Mouse (Mus musculus): ENCODE results near the gene Htr1d.
A peak's percentile ranks its signal among the peaks of the same experiment; 100 is the strongest.

The Htr1d gene

DNA sequence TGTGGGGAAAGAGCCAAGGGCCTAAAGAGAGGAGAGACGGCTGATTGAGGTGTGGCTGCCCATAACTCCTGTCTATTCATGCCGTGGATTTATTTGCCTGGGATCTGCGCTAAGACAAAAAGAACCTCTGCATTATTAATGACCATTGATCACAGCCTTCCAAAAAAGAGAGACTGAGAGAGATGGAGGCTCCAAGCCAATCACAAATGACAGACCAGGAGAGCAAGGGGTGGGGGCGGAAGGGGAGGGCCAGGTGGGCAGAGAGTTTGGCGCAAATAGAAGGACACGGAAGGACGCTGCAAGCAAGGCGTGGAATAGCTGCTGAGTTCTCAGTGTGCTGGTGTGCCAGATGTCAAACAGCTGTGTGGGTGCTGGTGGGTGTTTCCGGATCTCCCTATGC is at the start of gene Htr1d:
Gene Htr1d (plus strand): TSS at position 301 of the 400 bp plus-strand sequence.
- no peak for DNase-seq (ENCODE audit: low spot score)

DNA sequence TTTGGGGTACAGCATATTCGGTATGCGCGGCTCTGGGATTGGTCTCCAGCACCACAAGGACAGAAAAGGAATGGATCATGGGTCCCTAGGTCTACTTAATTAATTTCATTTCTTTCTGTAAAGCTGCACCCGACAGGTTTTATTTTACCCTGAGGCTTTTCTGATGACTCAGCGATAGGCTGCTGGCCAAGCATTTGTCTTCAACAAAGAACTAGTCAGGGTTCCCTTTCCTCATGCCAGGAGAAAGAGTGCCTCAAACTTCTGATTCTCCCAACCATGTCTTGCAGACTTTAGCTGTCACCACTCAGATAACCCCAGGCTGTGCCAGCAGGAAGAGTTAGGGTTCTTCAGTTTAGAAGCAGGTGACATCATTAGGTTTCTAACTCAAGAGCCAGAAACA is 46.3 kb upstream of the Htr1d start:
- DNase-seq (ENCODE audit: low spot score): no peak

DNA sequence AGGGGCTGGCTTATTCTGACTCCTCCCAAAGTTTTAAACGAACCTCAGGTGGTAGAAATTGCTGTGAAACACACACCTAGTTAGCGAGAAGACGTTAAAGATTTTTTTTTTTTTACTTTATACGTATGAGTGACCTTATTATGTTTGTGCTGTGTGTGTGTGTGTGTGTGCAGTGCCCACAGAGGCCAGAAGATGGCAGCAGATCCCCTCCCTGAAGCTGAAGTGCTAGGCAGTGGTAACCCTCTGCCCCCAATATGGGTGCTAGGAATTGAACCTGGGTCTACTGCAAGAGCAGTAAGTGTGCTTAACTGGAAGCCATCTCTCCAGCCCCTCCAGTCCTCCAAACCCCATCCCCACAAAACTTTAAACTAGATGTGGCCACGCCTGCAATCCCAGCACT is 40.3 kb upstream of the Htr1d start:
- DNase-seq (ENCODE audit: low spot score): no peak

- no peak for DNase-seq (ENCODE audit: low spot score)
These were observed 39.5 kb upstream of the Htr1d start for GRCm38 (mm10) chr4:136383839-136384238.

DNA sequence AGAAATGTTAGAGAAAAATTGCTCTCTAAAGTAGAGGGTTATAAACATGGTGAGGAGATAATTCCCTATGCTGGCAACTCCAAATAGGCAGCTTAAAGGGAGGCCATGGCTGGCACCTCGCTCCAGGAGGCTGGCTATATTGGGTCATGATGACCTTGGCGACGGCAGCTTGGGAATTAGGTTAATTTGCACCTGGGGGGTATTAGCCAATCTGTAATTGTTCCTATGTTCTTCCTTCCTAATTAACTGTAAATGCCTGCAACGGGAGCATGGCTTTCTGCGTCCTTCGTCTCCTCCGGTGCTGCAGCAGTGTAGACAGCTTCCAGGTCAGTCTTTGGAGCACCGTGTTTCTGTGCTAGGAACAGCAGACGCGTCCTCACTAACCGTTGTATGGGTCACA is 36.1 kb upstream of the Htr1d start:
- no peak for DNase-seq (ENCODE audit: low spot score)

DNA sequence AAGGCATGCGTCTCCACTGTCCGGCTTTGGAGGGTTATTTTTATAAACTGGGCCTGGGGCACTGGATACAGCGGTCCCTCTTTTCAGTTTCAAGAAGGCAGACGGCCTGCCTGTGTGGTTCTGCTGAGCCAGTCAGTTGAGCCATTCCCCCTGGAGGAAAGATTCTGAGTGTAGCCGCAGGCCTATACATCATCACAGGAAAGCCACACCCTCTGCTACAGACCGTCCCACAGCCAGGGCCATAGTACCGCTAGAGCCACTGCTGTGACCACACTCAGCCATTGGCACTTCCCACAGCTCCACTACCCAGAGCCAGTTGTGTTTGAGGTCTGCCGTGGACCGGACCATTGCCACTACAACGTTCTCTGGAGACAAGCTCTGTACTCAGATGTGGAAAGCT is 21.5 kb upstream of the Htr1d start:
- no peak for DNase-seq (ENCODE audit: low spot score)

- no peak for DNase-seq (ENCODE audit: low spot score)
These were observed 15.5 kb upstream of the Htr1d start for GRCm38 (mm10) chr4:136407831-136408230.

DNA sequence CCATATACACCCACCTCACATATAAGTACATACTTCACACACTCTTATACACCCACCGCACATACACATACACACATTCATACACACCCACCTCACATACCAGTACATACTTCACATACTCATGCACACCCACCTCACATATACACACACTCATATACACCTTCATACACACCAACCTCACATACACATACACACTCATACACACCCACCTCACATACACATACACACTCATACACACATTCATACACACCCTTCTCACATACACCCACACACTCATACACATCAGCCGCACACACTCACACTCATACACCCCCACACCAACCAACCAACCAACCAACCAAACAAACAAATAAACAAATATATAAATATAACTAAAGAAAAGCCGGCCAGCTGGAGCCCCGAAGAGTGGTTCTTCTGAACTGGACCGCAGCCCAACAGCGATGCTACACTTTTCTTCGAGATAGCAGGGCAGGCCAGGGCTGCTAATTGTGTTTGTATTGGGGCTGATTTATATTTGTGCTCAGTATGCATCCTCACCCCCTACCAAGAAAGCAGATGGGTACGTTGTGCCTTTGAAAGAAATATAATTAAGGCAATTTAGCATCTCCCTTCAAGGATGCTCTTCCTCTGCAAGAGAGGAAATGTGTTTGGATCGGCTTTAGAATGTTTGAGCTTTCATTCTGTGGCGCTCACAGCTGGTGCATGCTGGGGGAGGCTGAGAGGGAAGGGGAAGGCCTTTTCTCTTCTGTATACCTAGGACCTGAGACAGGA is 11.1 kb upstream of the Htr1d start:
- DNase-seq (ENCODE audit: low spot score): no peak

GRCm38 (mm10) chr4:136415477-136415876 is 7.8 kb upstream of the Htr1d start:
- no peak for DNase-seq (ENCODE audit: low spot score)

GRCm38 (mm10) chr4:136418962-136419361 is 4.4 kb upstream of the Htr1d start:
- DNase-seq (ENCODE audit: low spot score): no peak

- no peak for DNase-seq (ENCODE audit: low spot score)
These were observed 3.9 kb upstream of the Htr1d start for GRCm38 (mm10) chr4:136419386-136419785.

GRCm38 (mm10) chr4:136424120-136424999 is 1.0 kb downstream of the Htr1d start:
- DNase-seq (ENCODE audit: low spot score): no peak

- DNase-seq (ENCODE audit: low spot score): no peak
These were observed 1.6 kb downstream of the Htr1d start for GRCm38 (mm10) chr4:136425000-136425288.

- DNase-seq (ENCODE audit: low spot score): no peak
These were observed 7.5 kb downstream of the Htr1d start for GRCm38 (mm10) chr4:136430609-136431375.

GRCm38 (mm10) chr4:136431376-136431693 is 8.0 kb downstream of the Htr1d start:
- DNase-seq (ENCODE audit: low spot score): peak; percentile 65

DNA sequence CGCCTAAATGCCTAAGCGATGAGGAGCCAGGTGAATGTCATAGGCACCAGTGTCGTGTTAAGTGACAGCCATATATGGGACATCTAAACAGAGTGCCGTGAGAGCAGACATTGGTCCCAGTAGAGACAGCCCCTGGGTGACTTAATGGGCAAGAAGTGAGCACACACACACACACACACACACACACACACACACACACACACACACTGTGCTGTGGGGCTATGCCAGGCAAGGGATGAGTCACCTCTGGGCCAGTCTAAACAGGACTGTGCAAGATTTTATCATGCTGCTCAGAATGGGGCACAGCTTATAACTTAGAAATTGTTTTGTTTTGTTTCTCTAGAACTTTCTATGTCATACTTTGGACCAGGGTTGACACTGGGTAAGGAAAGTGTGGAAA is 10.7 kb downstream of the Htr1d start:
- no peak for DNase-seq (ENCODE audit: low spot score)

DNA sequence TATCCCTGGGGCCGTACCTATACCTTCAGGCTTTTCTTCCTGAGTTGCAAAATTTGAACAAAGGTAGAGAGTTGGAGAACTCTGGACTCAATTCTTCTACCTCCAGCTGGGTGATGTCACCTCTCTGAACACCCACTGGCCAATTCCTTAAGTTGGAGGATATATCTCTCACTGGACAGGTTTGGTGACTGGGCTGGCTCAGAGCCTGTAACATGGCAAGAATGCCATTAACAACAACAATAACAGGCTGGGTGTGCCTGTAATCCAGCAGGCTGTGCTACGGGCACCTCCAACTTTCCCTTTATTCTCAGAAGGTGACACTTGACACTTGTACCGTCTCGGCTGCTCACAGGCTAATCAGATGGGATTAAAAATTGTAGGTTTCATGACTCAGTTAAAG is 15.8 kb downstream of the Htr1d start:
- DNase-seq (ENCODE audit: low spot score): no peak

- no peak for DNase-seq (ENCODE audit: low spot score)
These were observed 18.2 kb downstream of the Htr1d start for GRCm38 (mm10) chr4:136441354-136442043.

DNA sequence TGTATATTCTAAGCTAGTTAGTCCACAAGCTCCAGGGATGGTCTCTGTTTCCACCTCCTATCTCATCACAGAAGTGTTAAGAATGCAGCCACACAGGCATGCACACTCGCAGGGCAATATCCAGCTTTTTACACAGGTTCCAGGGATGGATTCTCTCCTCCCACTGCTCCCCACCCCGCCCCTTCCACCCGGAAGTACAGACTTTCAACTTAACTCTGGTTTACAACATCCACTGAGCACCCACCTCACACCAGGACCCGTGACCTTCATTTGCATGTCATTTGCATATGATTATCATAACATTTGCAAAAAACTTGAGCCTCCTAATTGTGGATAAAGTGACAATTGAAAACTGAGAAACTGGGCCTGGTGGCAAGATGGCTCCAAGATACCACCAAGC is 21.2 kb downstream of the Htr1d start:
- DNase-seq (ENCODE audit: low spot score): no peak

DNA sequence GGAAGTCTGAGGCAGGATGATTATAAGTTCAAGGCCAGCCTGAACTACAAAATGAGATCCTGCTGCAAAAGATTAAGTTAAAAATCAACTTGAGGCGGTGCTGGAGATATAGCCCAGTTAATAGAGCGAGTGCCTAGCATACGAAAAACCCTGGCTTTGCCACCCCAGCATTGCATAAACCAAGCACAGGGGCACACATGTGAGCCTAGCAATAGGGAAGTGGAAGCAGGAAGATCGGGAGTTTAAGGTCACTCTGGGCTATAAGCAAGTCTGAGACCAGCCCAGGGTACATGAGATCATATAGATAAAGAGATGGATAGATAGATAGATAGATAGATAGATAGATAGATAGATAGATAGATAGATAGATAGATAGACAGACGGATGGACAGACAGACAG is 26.5 kb downstream of the Htr1d start:
- no peak for DNase-seq (ENCODE audit: low spot score)

GRCm38 (mm10) chr4:136450271-136450670 is 26.9 kb downstream of the Htr1d start:
- DNase-seq (ENCODE audit: low spot score): no peak

GRCm38 (mm10) chr4:136451564-136451963 is 28.2 kb downstream of the Htr1d start:
- DNase-seq (ENCODE audit: low spot score): no peak
